Mouse (Mus musculus) brown adipose tissue, adult 24 weeks (tissue): ENCODE results near the gene Trrap. TPM values are rescaled to one million over a fixed set of nuclear protein-coding genes. Genes with fewer than 3 reads are reported as not detected.

Experiments used
- H3K27ac ChIP-seq: fragments of 200-500 bp; replicated peaks from 2 replicates; pipeline ENCODE4 v1.5.1; 2012; ENCODE audit warnings: low read depth, mild to moderate bottlenecking, low read length
- H3K4me1 ChIP-seq: fragments of 200-500 bp; 2 replicates; pipeline ENCODE4 v1.6.1; 2012; ENCODE audit warnings: low read length, mixed read lengths; ENCODE audit not compliant: control insufficient read depth, insufficient read depth, insufficient read length
- H3K4me3 ChIP-seq: fragments of 200-500 bp; 2 replicates; pipeline ENCODE4 v1.5.1; 2012; ENCODE audit warnings: low read depth, mild to moderate bottlenecking, low read length, moderate library complexity; ENCODE audit not compliant: insufficient read depth
- polyA plus RNA-seq: library from polyadenylated mRNA; stranded (reverse); fragments of >200 nt; gene quantifications from 2 replicates; pipeline ENCODE4 v1.2.4, GENCODE M21; 2012; ENCODE audit not compliant: missing spikeins, insufficient read depth, insufficient read length

Gene Trrap
- polyA plus RNA-seq, 1 experiment: 12.9 TPM

- H3K4me1 ChIP-seq: no peaks in the 10 kb centered on the region
- no peak overlapping the region for H3K27ac ChIP-seq
- no peak overlapping the region for H3K4me3 ChIP-seq
Observed at GRCm38 (mm10) chr5:144872326-144872725, 104.8 kb downstream of the Trrap start.

- no peak overlapping the region for H3K4me3 ChIP-seq
- H3K4me1 ChIP-seq: no peaks in the 10 kb centered on the region
- no peak overlapping the region for H3K27ac ChIP-seq
Observed at GRCm38 (mm10) chr5:144872867-144873266, 105.3 kb downstream of the Trrap start.

- Histone ChIP-seq H3K4me3 (no peak overlapping the region), H3K4me1 (no peaks in the 10 kb centered on the region), H3K27ac (no peak overlapping the region)
Observed at GRCm38 (mm10) chr5:144875227-144875626, 107.7 kb downstream of the Trrap start.

- H3K4me3 ChIP-seq: no peak overlapping the region
- no peaks in the 10 kb centered on the region for H3K4me1 ChIP-seq
- H3K27ac ChIP-seq: no peak overlapping the region
Observed at GRCm38 (mm10) chr5:144875892-144876291, 108.4 kb downstream of the Trrap start.

- H3K27ac ChIP-seq: no peak overlapping the region
- H3K4me3 ChIP-seq: no peak overlapping the region
- H3K4me1 ChIP-seq: no peaks in the 10 kb centered on the region
Observed at GRCm38 (mm10) chr5:144877021-144877420, 109.5 kb downstream of the Trrap start.

GRCm38 (mm10) chr5:144881670-144882399, 114.3 kb downstream of the Trrap start:
- H3K27ac ChIP-seq: no peak overlapping the region
- H3K4me3 ChIP-seq: no peak overlapping the region
- H3K4me1 ChIP-seq: no peaks in the 10 kb centered on the region

- Histone ChIP-seq H3K4me1 (no peaks in the 10 kb centered on the region), H3K27ac (no peak overlapping the region), H3K4me3 (no peak overlapping the region)
Observed at GRCm38 (mm10) chr5:144884629-144885217, 117.2 kb downstream of the Trrap start.

GRCm38 (mm10) chr5:144885968-144886650, 118.6 kb downstream of the Trrap start:
- no peak overlapping the region for H3K4me3 ChIP-seq
- H3K27ac ChIP-seq: no peak overlapping the region
- H3K4me1 ChIP-seq: no peaks in the 10 kb centered on the region

GRCm38 (mm10) chr5:144891276-144891675, 123.7 kb downstream of the Trrap start:
- no peaks in the 10 kb centered on the region for H3K4me1 ChIP-seq
- H3K27ac ChIP-seq: no peak overlapping the region

GRCm38 (mm10) chr5:144897881-144898280, 130.3 kb downstream of the Trrap start:
- no peak overlapping the region for H3K27ac ChIP-seq
- H3K4me1 ChIP-seq: no peaks in the 10 kb centered on the region
- no peak overlapping the region for H3K4me3 ChIP-seq

More at GRCm38 (mm10) chr5:144891276-144891675, 123.7 kb downstream of the Trrap start:
- no peak overlapping the region for H3K4me3 ChIP-seq

- Histone ChIP-seq H3K4me3 (no peak overlapping the region), H3K27ac (no peak overlapping the region), H3K4me1 (0 out of 2 replicates have a peak, but pooled peaks cover 2% of the 10 kb centered on the region)
Observed at GRCm38 (mm10) chr5:144898448-144899052, 131.0 kb downstream of the Trrap start.

- no peak overlapping the region for H3K4me3 ChIP-seq
- H3K27ac ChIP-seq: no peak overlapping the region
- H3K4me1 ChIP-seq: peaks cover 17% of the 10 kb centered on the region
Observed at GRCm38 (mm10) chr5:144901035-144901434, 133.5 kb downstream of the Trrap start.

GRCm38 (mm10) chr5:144901791-144902190, 134.3 kb downstream of the Trrap start:
- peaks cover 23% of the 10 kb centered on the region for H3K4me1 ChIP-seq
- no peak overlapping the region for H3K27ac ChIP-seq
- no peak overlapping the region for H3K4me3 ChIP-seq

GRCm38 (mm10) chr5:144904356-144905134, 137.0 kb downstream of the Trrap start:
- no peak overlapping the region for H3K4me3 ChIP-seq
- peak overlapping the region; percentile 68 for H3K27ac ChIP-seq

GRCm38 (mm10) chr5:144907591-144907990, 140.1 kb downstream of the Trrap start:
- Histone ChIP-seq H3K4me1 (peaks cover 43% of the 10 kb centered on the region), H3K27ac (no peak overlapping the region), H3K4me3 (no peak overlapping the region)

More at GRCm38 (mm10) chr5:144904356-144905134, 137.0 kb downstream of the Trrap start:
- peaks cover 23% of the 10 kb centered on the region for H3K4me1 ChIP-seq
